Mouse (Mus musculus): ENCODE results near the gene 0610040J01Rik.

- no peak for TF ChIP-seq EP300 (IDR thresholded peaks at IDR 0.05; ENCODE audit: low read depth)
- TF ChIP-seq CTCF (IDR thresholded peaks at IDR 0.05; ENCODE audit: low read depth) = no peak
Measured at GRCm38 (mm10) chr5:63772971-63773370, 39.2 kb upstream of the 0610040J01Rik start.

All from heart, postnatal 0 days (tissue).